26 mouse cellular contexts compared by ENCODE assay signal in the genomic region with DNA sequence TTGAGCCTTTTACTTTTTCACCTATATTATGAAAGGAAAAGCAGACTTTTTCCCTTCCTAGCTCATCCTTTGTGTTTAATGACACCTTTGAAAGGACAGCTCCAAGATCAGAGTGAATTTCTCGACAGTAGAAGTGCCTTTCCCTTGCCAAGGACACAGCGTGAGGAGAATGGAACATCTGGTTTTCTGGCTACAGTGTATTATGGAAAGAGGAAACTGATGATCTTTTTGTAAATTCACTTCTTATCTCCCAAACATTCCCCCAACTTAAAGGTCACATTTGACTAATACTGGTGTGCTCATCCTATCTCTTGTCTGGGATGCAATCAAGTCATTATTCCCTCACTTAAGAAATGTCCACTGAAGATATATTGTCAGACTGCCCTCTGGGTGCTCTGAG.
"Had no signal": no experiment of that assay in that cellular context is flagged by ENCODE, and none has a peak within 500 bp of the region (broad histone marks: within the 10 kb centered on the region; RNA-seq: fewer than 3 reads in every experiment).

No protein-coding gene starts in this region.

- ATAC-seq: hindbrain, embryonic 16.5 days; inflammation-experienced regulatory T-cells, adult 6 months; intestine, embryonic 15.5 days; intestine, postnatal 0 days had no signal

- H3K4me3 ChIP-seq: gastrocnemius, adult 2 months; heart, adult 2 months; heart, embryonic 13.5 days; heart, embryonic 15.5 days; hindbrain, embryonic 10.5 days; hindbrain, embryonic 12.5 days; intestine, embryonic 15.5 days; layer of hippocampus, adult 2 months; left cerebral cortex, adult 2 months; limb, embryonic 10.5 days; limb, embryonic 12.5 days had no signal

- H3K27me3 ChIP-seq: heart, embryonic 13.5 days; heart, embryonic 15.5 days; hindbrain, embryonic 12.5 days; intestine, embryonic 15.5 days; limb, embryonic 12.5 days had no signal

- H3K27ac ChIP-seq: gastrocnemius, adult 2 months; heart, adult 2 months; heart, embryonic 13.5 days; heart, embryonic 15.5 days; hindbrain, embryonic 10.5 days; hindbrain, embryonic 12.5 days; hindbrain, embryonic 14.5 days; intestine, embryonic 15.5 days; layer of hippocampus, adult 2 months; left cerebral cortex, adult 2 months; limb, embryonic 10.5 days; limb, embryonic 12.5 days had no signal

- H3K9me3 ChIP-seq: heart, embryonic 13.5 days; heart, embryonic 15.5 days; hindbrain, embryonic 12.5 days; intestine, embryonic 15.5 days; limb, embryonic 10.5 days; limb, embryonic 12.5 days had no signal

- H3K9ac ChIP-seq: heart, embryonic 13.5 days; heart, embryonic 15.5 days; hindbrain, embryonic 12.5 days; hindbrain, embryonic 14.5 days; intestine, embryonic 15.5 days; limb, embryonic 12.5 days had no signal

- H3K4me1 ChIP-seq: heart, embryonic 13.5 days; hindbrain, embryonic 10.5 days; hindbrain, embryonic 12.5 days; intestine, embryonic 15.5 days had no signal

- H3K36me3 ChIP-seq: heart, embryonic 13.5 days; heart, embryonic 15.5 days; hindbrain, embryonic 10.5 days; hindbrain, embryonic 12.5 days; intestine, embryonic 15.5 days; limb, embryonic 10.5 days; limb, embryonic 12.5 days had no signal

- DNase-seq: gastrocnemius, adult 2 months; gastrocnemius, postnatal 10 days; gastrocnemius, postnatal 25 days; heart, adult 2 months; heart, postnatal 14 days; heart, postnatal 4 days; kidney, adult 18-20 months; kidney, postnatal 10 days; kidney, postnatal 25 days; kidney, postnatal 4 days; liver had no signal

- H3K4me2 ChIP-seq: heart, embryonic 11.5 days; heart, embryonic 13.5 days; heart, embryonic 15.5 days; hindbrain, embryonic 12.5 days; hindbrain, embryonic 14.5 days; intestine, embryonic 15.5 days; limb, embryonic 12.5 days; liver, embryonic 11.5 days had no signal
